Mouse (Mus musculus) midbrain, embryonic 15.5 days (tissue): ENCODE data around the gene Slc9a9. TPM values are rescaled to one million over a fixed set of nuclear protein-coding genes. Genes with fewer than 3 reads are reported as not detected.

ENCODE experiments used
- ATAC-seq: fragments of 200-750 bp; cut with Nextera tagmentation; replicated peaks from 2 replicates; pipeline ENCODE4 v1.8.0; 2017; ENCODE audit warnings: moderate TSS enrichment
- H3K27ac ChIP-seq: fragments of 300-500 bp; sonication (generic); 2 replicates; pipeline ENCODE4 v1.5.1; 2015; ENCODE audit warnings: mild to moderate bottlenecking, inconsistent platforms
- H3K27me3 ChIP-seq: fragments of 300-500 bp; sonication (generic); replicated peaks from 2 replicates; pipeline ENCODE4 v1.6.1; 2015; ENCODE audit warnings: inconsistent platforms
- H3K36me3 ChIP-seq: fragments of 300-500 bp; sonication (generic); replicated peaks from 2 replicates; pipeline ENCODE4 v1.6.1; 2015; ENCODE audit warnings: inconsistent platforms
- H3K4me1 ChIP-seq: fragments of 300-500 bp; sonication (generic); 2 replicates; pipeline ENCODE4 v1.6.1; 2015; ENCODE audit warnings: inconsistent platforms
- H3K4me2 ChIP-seq: fragments of 300-500 bp; sonication (generic); 2 replicates; pipeline ENCODE4 v1.6.1; 2015; ENCODE audit warnings: inconsistent platforms, mild to moderate bottlenecking, moderate library complexity
- H3K4me3 ChIP-seq: fragments of 300-500 bp; sonication (generic); 2 replicates; pipeline ENCODE4 v1.5.1; 2015; ENCODE audit warnings: mild to moderate bottlenecking, inconsistent platforms
- H3K9ac ChIP-seq: fragments of 300-500 bp; sonication (generic); 2 replicates; pipeline ENCODE4 v1.6.1; 2015; ENCODE audit warnings: mild to moderate bottlenecking, inconsistent platforms
- H3K9me3 ChIP-seq: fragments of 300-500 bp; sonication (generic); 2 replicates; pipeline ENCODE4 v1.6.1; 2016; ENCODE audit warnings: inconsistent platforms
- WGBS: fragments of 180-500 bp; shearing (Covaris S2); methylation state at CpG from one replicate; pipeline ENCODE4 v1.1.7; 2015; ENCODE audit warnings: mixed read lengths; 5-methylcytosine and 5-hydroxymethylcytosine counted together
- polyA plus RNA-seq: library from polyadenylated mRNA; unstranded; fragments of >200 nt; fragmentation: Nextera tagmentation; extraction: Ambion mirVana; gene quantifications from 2 replicates; pipeline ENCODE4 v1.2.1, GENCODE M21; 2015

Gene Slc9a9
- polyA plus RNA-seq, 1 experiment from 2014 or later, result 7.3 TPM

DNA sequence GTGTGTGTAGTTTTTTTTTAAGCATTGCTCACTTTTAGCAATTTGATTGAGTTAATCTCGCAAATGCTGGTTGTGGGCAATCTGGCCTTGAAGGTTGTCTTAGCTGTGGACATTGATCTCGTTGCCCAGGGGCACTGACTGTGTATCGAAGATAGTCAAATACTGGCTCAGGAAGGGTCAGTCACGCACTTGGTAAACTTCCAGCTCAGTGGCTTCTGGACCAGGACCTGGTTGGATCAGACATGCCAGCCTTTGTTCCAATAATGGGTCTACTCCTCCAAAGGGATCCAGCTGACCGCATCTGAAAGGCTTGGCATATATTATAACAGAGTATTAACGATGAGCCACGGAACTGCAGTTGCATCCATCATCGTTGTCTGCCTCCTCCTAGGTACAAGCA, 489.2 kb downstream of the Slc9a9 start:
- WGBS, result 62% methylated on average over 8 of the region's 8 CpGs
- no peaks in the 10 kb centered on the region for H3K36me3 ChIP-seq
- H3K4me2 ChIP-seq, result no peak overlapping the region
- peaks cover 5% of the 10 kb centered on the region; the same call in 1 of the 2 replicates for H3K4me1 ChIP-seq
- no peak overlapping the region for H3K4me3 ChIP-seq
- no peak overlapping the region for H3K9ac ChIP-seq
- no peak for ATAC-seq
- H3K27me3 ChIP-seq, result no peaks in the 10 kb centered on the region
- H3K9me3 ChIP-seq, result no peaks in the 10 kb centered on the region
- H3K27ac ChIP-seq, result no peak overlapping the region

DNA sequence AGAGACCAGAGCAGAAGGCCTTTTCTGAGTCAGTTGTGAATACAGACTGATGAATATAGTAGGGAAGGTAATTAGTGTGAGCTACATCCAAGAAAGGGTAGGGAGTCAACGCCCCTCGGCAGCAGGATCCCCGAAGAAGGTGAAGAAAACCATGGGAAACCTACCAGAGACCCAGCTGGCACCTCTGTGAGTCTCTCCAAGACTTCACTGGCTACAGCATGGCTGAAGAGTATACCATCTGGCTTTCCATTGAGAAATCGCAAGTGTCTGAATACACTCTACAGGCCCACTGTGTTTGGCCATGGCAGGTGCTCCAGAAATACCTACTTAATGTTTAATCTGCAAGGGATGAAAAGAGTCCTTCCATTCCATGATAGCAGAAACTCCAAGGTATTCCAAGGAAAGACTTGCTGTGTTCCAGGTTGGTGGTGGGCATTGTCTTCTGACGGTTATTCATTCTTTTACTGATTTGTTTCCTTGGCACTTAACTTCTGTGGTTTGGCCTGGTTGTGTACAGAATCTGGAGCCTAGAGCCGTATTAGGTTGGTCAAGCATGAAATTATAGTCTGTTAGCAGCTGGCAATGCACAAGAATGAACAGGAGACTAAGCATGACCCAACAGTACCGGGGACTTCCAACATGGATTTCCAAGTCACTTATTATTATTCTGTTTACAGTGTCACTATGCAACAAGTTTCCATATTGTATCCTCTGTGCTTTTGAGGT, 491.0 kb downstream of the Slc9a9 start:
- Histone ChIP-seq H3K27me3 (no peaks in the 10 kb centered on the region), H3K27ac (no peak overlapping the region), H3K36me3 (no peaks in the 10 kb centered on the region), H3K4me3 (no peak overlapping the region), H3K4me2 (no peak overlapping the region), H3K4me1 (peaks cover 5% of the 10 kb centered on the region; the same call in 1 of the 2 replicates), H3K9me3 (no peaks in the 10 kb centered on the region), H3K9ac (no peak overlapping the region)
- no peak for ATAC-seq
- 78% methylated on average over 7 of the region's 7 CpGs for WGBS

DNA sequence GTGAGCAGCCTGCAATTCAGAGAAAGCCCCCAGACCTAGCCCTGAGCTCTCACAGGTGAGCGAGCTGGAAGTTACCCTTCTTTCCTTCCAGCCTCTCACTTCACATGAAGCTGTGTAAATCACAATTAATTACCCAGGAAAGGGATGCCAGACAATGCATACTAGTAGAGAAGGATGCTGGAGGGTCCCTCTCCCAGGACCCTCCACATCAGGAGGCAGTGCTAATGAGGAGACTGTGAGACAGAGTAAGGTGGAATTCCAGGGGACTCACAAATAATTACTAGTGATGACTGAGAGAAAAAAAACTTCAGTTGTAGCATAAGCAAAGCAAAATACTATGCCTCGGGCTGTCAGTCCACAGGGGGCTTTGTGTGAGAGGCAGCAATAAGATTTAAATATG, 492.0 kb downstream of the Slc9a9 start:
- peaks cover 5% of the 10 kb centered on the region; the same call in 1 of the 2 replicates for H3K4me1 ChIP-seq
- no peak overlapping the region for H3K9ac ChIP-seq
- no peaks in the 10 kb centered on the region for H3K27me3 ChIP-seq
- ATAC-seq, result peak; percentile 89
- no peaks in the 10 kb centered on the region for H3K36me3 ChIP-seq
- 53% methylated on average over 2 of the region's 2 CpGs for WGBS
- H3K4me2 ChIP-seq, result no peak overlapping the region
- H3K4me3 ChIP-seq, result no peak overlapping the region
- H3K27ac ChIP-seq, result peak overlapping the region; percentile 10; the same call in 1 of the 2 replicates
- no peaks in the 10 kb centered on the region for H3K9me3 ChIP-seq

DNA sequence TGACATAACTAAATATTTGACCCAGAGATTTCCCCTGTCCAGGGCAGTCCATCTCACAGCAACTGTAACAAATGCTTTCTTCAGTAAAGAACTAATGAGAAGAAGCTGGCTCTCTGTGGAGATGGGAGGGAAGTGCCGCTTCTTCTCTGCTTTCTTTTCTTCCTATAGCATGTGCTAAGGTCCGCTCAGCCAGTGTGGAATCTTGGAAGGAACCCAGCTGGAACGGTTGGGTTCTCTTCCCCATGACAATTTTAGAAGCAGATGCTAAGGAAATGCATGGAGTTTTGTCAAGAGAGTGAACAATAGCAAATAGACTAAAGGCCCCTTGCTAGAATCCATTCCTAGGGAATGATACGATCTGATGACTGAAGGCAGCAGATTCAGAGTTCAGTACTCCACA, 496.5 kb downstream of the Slc9a9 start:
- WGBS, result 83% methylated on average over 4 of the region's 4 CpGs

DNA sequence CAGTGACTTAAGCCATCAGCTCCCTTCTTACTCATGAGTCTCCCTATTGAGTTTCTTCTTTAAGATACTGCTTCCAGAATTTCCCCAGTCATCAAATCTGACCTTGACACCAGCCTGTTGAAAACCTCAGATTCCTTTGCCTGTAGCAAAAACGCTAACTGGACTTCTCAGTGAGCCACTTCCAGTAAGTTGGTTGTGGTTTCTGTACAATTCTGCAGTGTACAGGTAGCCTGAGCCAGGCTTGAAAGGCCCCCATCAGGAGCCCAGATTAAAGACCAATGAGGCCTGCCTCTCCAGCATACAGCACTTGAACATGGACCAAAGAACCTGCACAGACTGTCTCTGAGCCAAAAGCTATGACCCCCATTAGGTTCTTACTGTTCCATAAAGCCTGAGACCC, 498.1 kb downstream of the Slc9a9 start:
- Histone ChIP-seq H3K4me1 (0 out of 2 replicates have a peak, but pooled peaks cover 3% of the 10 kb centered on the region), H3K27ac (no peak overlapping the region), H3K4me3 (no peak overlapping the region), H3K36me3 (no peaks in the 10 kb centered on the region), H3K27me3 (no peaks in the 10 kb centered on the region), H3K9me3 (no peaks in the 10 kb centered on the region), H3K9ac (no peak overlapping the region), H3K4me2 (no peak overlapping the region)
- WGBS, result 85% methylated on average over 1 of the region's 1 CpGs
- ATAC-seq, result no peak

More for the DNA sequence above, 496.5 kb downstream of the Slc9a9 start:
- H3K4me2 ChIP-seq, result no peak overlapping the region
- no peak overlapping the region for H3K27ac ChIP-seq
- H3K9me3 ChIP-seq, result no peaks in the 10 kb centered on the region
- no peaks in the 10 kb centered on the region for H3K27me3 ChIP-seq
- H3K9ac ChIP-seq, result no peak overlapping the region
- ATAC-seq, result no peak
- H3K4me1 ChIP-seq, result 0 out of 2 replicates have a peak, but pooled peaks cover 3% of the 10 kb centered on the region
- no peak overlapping the region for H3K4me3 ChIP-seq
- H3K36me3 ChIP-seq, result no peaks in the 10 kb centered on the region

DNA sequence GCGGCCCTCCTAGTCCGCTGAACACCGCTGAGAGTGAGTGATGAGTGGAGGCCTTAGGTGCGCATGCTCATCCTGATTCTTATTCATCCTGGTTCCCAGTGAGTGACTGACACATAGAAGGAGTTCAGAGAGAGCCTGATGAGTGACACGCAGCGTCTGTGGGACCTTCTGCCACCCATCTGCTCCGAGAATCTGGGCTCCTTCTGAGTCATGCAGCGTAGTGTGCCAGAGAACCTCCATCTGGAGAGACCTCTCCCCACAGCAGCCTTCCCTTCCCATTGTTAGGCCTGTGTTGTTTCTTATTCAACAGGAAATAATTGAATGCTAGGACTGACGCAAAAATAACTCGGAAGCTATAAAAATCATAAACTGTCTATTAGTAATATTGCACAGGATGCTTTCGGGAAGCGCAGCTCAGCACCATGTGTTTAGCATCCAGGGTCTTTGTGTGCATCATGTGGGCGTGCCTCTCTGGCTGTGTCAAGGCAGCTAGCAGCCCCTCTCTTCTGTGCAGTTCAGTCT, 498.8 kb downstream of the Slc9a9 start:
- Histone ChIP-seq H3K27ac (no peak overlapping the region), H3K36me3 (no peaks in the 10 kb centered on the region), H3K4me3 (no peak overlapping the region), H3K9me3 (no peaks in the 10 kb centered on the region), H3K9ac (no peak overlapping the region), H3K4me1 (0 out of 2 replicates have a peak, but pooled peaks cover 3% of the 10 kb centered on the region), H3K4me2 (no peak overlapping the region), H3K27me3 (no peaks in the 10 kb centered on the region)
- peak; percentile 45 for ATAC-seq
- WGBS, result 83% methylated on average over 13 of the region's 13 CpGs

DNA sequence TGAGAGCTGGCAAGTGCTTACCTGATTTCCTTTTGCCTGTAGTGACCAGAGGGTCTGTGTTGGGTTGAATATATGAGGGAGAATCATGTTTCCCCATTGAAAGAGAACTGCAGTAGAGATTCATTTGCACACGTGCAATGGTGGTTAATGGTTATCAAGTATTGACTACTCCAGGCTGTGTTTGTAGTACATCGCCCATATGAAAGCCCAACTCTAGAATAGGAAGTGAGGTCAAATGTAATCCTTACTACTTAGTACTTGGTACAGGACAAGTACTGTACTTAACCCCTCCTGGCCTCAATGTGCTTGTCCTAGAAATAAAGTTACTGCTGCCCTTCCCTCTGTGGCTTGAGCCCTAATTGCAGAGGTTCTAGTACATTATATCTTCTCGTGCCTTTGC, 508.5 kb downstream of the Slc9a9 start:
- Histone ChIP-seq H3K27ac (no peak overlapping the region), H3K4me3 (no peak overlapping the region), H3K27me3 (no peaks in the 10 kb centered on the region), H3K9me3 (no peaks in the 10 kb centered on the region), H3K36me3 (no peaks in the 10 kb centered on the region), H3K9ac (no peak overlapping the region), H3K4me1 (no peaks in the 10 kb centered on the region), H3K4me2 (no peak overlapping the region)
- WGBS, result 93% methylated on average over 3 of the region's 3 CpGs
- ATAC-seq, result no peak

DNA sequence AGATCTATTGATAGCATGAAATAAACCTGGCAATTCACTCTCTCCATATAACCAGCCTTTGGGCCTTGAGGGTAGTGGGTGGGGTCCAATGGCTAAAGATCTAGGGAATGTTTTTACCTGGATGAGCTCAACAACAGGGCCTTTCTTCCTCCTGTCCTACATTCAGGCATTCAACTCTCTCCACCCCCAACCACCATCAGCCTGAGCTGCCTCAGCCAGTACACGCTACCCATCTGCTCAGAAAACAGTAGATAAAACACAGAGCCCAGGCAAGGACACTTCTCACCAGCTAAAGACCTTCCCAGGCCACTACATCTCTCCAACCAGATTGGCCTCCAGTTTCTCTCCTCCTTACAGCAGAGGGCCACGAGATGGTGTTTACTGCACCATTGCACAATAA, 510.3 kb downstream of the Slc9a9 start:
- Histone ChIP-seq H3K4me1 (no peaks in the 10 kb centered on the region), H3K27ac (no peak overlapping the region), H3K9ac (no peak overlapping the region), H3K4me3 (no peak overlapping the region), H3K36me3 (no peaks in the 10 kb centered on the region), H3K9me3 (no peaks in the 10 kb centered on the region), H3K27me3 (no peaks in the 10 kb centered on the region), H3K4me2 (no peak overlapping the region)
- WGBS, result 89% methylated on average over 2 of the region's 2 CpGs
- no peak for ATAC-seq

DNA sequence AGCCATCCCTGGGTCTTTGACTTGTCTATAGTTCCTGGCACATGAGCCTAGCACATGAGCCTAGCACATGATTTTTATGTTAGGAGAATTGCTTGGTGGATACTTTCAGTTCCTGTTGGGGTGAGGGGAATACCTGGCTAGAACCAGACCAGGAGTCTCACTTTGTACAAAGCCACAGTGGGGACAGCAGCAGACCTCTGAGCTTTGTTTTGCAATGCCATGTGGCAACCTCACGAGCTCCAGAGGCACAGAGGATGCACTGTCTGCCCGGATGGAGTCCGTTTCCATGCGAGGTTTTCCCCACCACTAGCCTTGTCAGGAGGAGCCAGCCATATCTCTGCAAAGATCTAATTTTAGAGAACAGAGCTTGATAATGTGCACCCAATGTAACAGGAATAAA, 510.9 kb downstream of the Slc9a9 start:
- Histone ChIP-seq H3K36me3 (no peaks in the 10 kb centered on the region), H3K9me3 (no peaks in the 10 kb centered on the region), H3K9ac (no peak overlapping the region), H3K27ac (no peak overlapping the region), H3K4me3 (no peak overlapping the region), H3K4me2 (no peak overlapping the region), H3K27me3 (no peaks in the 10 kb centered on the region), H3K4me1 (no peaks in the 10 kb centered on the region)
- no peak for ATAC-seq
- 70% methylated on average over 4 of the region's 4 CpGs for WGBS

DNA sequence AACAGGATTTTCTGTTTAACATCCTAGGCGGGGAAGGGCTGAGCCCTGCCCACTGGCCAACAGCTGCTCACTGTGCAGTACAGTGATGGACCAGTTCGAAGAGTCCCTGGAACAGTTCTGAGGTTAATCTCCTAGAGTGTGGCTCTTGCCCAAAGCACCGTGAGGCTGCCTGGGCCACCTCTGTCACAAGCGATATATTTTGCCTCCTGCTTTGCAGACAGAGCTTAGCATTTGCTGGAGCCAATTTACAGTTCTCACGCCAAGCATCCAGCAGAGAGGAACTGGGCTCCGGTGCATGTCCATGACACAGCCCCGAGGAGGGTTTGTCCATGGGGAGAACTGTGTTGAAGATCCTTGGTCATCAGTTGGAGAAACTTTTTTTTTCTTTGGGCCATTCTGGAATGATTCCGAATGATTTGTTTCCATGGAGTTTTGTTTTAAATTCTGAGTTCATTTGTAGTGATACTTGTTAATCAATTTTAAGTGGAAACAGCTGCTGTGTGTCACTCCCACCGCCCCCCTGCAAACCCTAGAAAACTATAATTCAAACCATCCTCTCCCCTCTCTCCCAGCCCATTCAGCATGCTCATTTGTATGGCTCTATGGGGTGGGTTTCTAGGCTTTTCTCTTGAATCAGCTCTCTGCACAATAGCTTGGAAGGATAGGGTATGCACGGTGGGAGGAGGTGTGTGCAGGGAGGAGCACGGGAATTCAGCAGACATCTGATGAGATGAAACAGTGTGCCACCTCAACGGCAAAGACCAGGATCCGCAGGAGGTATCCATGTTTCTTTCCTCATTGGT, 511.7 kb downstream of the Slc9a9 start:
- Histone ChIP-seq H3K27ac (no peak overlapping the region), H3K9me3 (no peaks in the 10 kb centered on the region), H3K4me2 (no peak overlapping the region), H3K9ac (no peak overlapping the region), H3K4me1 (no peaks in the 10 kb centered on the region), H3K27me3 (no peaks in the 10 kb centered on the region), H3K4me3 (no peak overlapping the region), H3K36me3 (no peaks in the 10 kb centered on the region)
- peak; percentile 69 for ATAC-seq
- 49% methylated on average over 13 of the region's 13 CpGs for WGBS

DNA sequence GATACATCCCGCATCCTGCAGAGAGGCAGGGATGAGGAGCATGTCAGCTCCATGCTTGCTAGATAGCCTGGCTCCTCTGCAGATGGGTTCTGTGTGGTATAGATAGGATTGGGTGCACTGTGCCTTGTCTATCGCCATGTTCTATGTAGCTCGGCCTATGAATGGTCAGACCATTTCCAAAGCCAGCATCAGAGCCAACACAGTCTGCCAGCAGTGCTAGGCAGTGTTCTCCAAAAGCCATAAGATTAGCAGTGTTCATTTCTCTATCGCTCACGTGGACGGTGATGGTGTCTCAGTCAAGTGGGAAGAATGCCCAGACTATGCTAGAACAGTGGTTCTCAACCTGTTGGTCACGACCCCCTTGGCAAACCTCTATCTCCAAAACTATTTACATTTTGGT, 512.6 kb downstream of the Slc9a9 start:
- no peaks in the 10 kb centered on the region for H3K9me3 ChIP-seq
- no peak overlapping the region for H3K4me2 ChIP-seq
- WGBS, result 93% methylated on average over 7 of the region's 7 CpGs
- H3K27me3 ChIP-seq, result no peaks in the 10 kb centered on the region
- H3K27ac ChIP-seq, result no peak overlapping the region
- no peak overlapping the region for H3K4me3 ChIP-seq
- H3K9ac ChIP-seq, result no peak overlapping the region
- H3K4me1 ChIP-seq, result no peaks in the 10 kb centered on the region
- H3K36me3 ChIP-seq, result no peaks in the 10 kb centered on the region
- no peak for ATAC-seq

DNA sequence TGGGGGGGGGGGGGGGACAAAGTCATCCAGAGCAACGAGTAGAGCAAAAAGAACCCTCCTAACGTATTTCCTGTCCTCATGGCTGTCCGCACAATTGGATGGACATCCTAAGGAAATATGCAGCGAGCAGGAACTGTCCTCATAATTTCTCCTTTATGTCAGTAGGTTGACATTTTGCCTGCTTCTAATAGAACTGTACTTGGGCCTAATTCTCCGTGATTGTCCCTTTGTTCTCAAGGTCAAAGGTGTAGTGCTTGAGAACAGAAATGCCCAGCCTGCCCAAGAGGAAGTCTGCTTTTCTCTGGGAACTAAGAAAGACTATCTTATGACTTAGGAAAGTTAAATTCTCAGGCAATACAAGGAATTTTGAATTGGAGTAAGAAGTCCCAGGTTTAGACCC, 514.7 kb downstream of the Slc9a9 start:
- no peaks in the 10 kb centered on the region for H3K9me3 ChIP-seq
- H3K9ac ChIP-seq, result no peak overlapping the region
- ATAC-seq, result no peak
- no peaks in the 10 kb centered on the region for H3K27me3 ChIP-seq
- 83% methylated on average over 5 of the region's 5 CpGs for WGBS
- H3K4me2 ChIP-seq, result no peak overlapping the region
- no peak overlapping the region for H3K27ac ChIP-seq
- no peaks in the 10 kb centered on the region for H3K36me3 ChIP-seq
- no peaks in the 10 kb centered on the region for H3K4me1 ChIP-seq
- H3K4me3 ChIP-seq, result no peak overlapping the region
